Mouse (Mus musculus): Measurements from ENCODE around the gene BC034090. TPM values are rescaled to one million over a fixed set of nuclear protein-coding genes. Genes with fewer than 3 reads are reported as not detected.
"Not testable (repeated sequence)": the region's sequence is repeated elsewhere in the genome, so short reads cannot be mapped to it uniquely, and the experiment has no call there.

BC034090 gene
- polyA plus RNA-seq, 1 experiment from 2014 or later = 0.33 TPM

DNA sequence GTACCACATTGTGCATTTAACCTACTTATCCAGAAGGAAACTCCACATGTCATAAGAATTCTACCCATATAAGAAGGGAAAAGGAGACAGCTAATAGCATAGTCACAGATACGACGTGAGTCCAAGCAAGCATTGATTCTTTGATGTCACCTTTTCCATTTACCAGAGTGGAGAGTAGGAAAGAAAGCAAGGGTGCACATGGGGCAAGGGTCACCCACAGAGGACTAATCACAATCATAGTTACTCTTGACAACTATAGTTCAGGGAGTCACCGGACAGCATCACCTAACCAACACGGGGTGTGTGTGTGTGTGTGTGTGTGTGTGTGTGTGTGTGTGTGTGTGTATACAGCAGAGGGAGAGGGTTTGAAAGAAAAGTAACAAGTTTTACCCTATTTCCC is 31.5 kb upstream of the BC034090 start:
- WGBS (ENCODE audit: insufficient replicate concordance) = 69% methylated on average over 4 of the region's 4 CpGs

DNA sequence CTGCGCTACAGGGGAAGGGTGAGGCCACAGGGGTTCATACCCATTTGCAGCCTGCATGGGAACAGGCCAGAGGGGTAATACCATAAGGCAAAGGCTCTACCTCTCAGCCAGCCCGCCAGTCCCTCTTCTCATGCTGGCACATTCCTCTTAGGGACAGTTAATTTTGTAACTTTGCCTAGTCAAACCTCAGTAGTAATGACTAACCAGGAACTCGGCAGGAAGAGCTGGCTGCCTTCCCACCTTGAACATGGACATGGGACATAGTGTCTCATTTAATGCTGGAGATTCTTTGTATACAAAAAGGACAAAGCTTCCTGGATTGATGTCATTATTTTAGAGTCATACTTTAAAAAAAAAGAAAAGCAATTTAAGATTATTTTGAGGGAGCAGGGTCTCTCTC is 30.7 kb upstream of the BC034090 start:
- no peaks in the 10 kb centered on the region for H3K27me3 ChIP-seq (ENCODE audit: control insufficient read depth, insufficient read depth, low read depth, low read length)
- H3K27ac ChIP-seq (ENCODE audit: low read length) = no peak overlapping the region
- H3K4me3 ChIP-seq (ENCODE audit: low read depth, low read length) = no peak overlapping the region
- H3K36me3 ChIP-seq (ENCODE audit: control insufficient read depth, insufficient read depth) = no peaks in the 10 kb centered on the region
- H3K9me3 ChIP-seq (replicated peaks; ENCODE audit: control insufficient read depth, low read length) = no peaks in the 10 kb centered on the region
- no peak for ATAC-seq (ENCODE audit: low read depth)
- WGBS (ENCODE audit: insufficient replicate concordance) = 64% methylated on average over 3 of the region's 3 CpGs
- peaks cover 14% of the 10 kb centered on the region for H3K4me1 ChIP-seq (ENCODE audit: control insufficient read depth, low read depth, low read length)
- H3K9ac ChIP-seq (ENCODE audit: low read depth, low read length) = no peak overlapping the region
- H3K4me2 ChIP-seq (ENCODE audit: low read depth, low read length) = no peak overlapping the region

More for the DNA sequence above, 31.5 kb upstream of the BC034090 start:
- Histone ChIP-seq H3K4me2 (ENCODE audit: low read depth, low read length) (no peak overlapping the region), H3K9me3 (replicated peaks; ENCODE audit: control insufficient read depth, low read length) (no peaks in the 10 kb centered on the region), H3K4me3 (ENCODE audit: low read depth, low read length) (no peak overlapping the region), H3K27ac (ENCODE audit: low read length) (no peak overlapping the region), H3K9ac (ENCODE audit: low read depth, low read length) (no peak overlapping the region), H3K4me1 (ENCODE audit: control insufficient read depth, low read depth, low read length) (peaks cover 14% of the 10 kb centered on the region), H3K27me3 (ENCODE audit: control insufficient read depth, insufficient read depth, low read depth, low read length) (no peaks in the 10 kb centered on the region), H3K36me3 (ENCODE audit: control insufficient read depth, insufficient read depth) (no peaks in the 10 kb centered on the region)
- ATAC-seq (ENCODE audit: low read depth) = no peak

DNA sequence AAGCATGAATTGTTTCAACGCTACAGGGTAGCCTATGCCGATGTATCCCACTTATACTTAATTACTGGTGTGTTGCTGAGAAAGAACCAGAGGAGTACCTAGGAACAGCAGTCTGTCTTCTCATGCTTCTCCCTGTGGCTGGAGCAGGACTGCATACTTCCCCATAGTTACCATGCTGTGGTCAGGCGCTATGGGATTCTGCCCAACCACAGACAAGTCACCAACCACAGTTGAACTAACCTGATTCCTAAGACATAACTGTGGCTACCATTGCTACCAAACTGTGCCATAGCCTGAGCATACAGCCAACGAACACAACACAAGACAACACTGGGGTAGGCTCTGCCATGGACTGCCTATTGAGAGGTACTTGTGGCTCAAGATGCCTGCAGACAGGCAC is 28.7 kb upstream of the BC034090 start:
- 70% methylated on average over 4 of the region's 4 CpGs for WGBS (ENCODE audit: insufficient replicate concordance)
- Histone ChIP-seq H3K36me3 (ENCODE audit: control insufficient read depth, insufficient read depth) (no peaks in the 10 kb centered on the region), H3K27ac (ENCODE audit: low read length) (no peak overlapping the region), H3K4me2 (ENCODE audit: low read depth, low read length) (no peak overlapping the region), H3K27me3 (ENCODE audit: control insufficient read depth, insufficient read depth, low read depth, low read length) (no peaks in the 10 kb centered on the region), H3K9ac (ENCODE audit: low read depth, low read length) (no peak overlapping the region), H3K4me3 (ENCODE audit: low read depth, low read length) (no peak overlapping the region), H3K4me1 (ENCODE audit: control insufficient read depth, low read depth, low read length) (peaks cover 11% of the 10 kb centered on the region), H3K9me3 (replicated peaks; ENCODE audit: control insufficient read depth, low read length) (no peaks in the 10 kb centered on the region)
- no peak for ATAC-seq (ENCODE audit: low read depth)

DNA sequence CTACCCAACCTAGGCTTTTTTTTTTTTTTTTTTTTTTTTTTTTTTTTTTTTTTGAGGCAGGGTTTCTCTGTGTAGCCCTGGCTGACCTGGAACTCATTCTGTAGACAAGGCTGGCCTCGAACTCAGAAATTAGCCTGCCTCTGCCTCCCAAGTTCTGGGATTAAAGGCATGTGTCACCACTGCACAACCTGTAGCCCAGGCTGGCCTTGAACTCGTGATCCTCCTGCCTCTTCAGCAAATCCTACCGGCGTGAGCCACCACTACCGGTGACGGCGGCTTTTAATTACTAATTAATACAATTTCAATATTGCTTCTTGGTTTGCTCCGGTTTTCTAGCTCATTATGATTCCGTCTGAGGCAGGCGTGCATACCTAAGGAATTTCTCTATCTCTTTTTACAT is 18.3 kb upstream of the BC034090 start:
- H3K9ac ChIP-seq (ENCODE audit: low read depth, low read length); H3K4me1 ChIP-seq (ENCODE audit: control insufficient read depth, low read depth, low read length); H3K4me3 ChIP-seq (ENCODE audit: low read depth, low read length); H3K27me3 ChIP-seq (ENCODE audit: control insufficient read depth, insufficient read depth, low read depth, low read length); H3K9me3 ChIP-seq (replicated peaks; ENCODE audit: control insufficient read depth, low read length); ATAC-seq (ENCODE audit: low read depth); H3K4me2 ChIP-seq (ENCODE audit: low read depth, low read length); H3K36me3 ChIP-seq (ENCODE audit: control insufficient read depth, insufficient read depth); H3K27ac ChIP-seq (ENCODE audit: low read length): not testable (repeated sequence)
- 70% methylated on average over 10 of the region's 10 CpGs for WGBS (ENCODE audit: insufficient replicate concordance)

DNA sequence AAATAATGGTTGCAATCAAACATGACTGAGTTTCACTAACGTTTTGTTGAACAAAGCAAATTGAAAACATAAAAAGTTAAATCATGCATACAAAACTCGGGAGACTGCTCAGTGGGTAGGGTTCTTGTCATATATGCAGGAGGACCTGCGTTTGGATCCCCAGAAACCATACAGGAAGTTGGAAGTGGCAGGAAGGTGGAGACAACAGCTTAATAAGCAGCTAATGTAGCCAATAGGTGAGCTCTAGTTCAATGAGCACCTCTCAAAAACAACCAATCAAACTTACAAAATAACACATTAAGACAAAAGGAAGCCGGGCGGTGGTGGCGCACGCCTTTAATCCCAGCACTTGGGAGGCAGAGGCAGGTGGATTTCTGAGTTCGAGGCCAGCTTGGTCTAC is 10.1 kb upstream of the BC034090 start:
- Histone ChIP-seq H3K4me1 (ENCODE audit: control insufficient read depth, low read depth, low read length) (peaks cover 6% of the 10 kb centered on the region), H3K9ac (ENCODE audit: low read depth, low read length) (no peak overlapping the region), H3K27me3 (ENCODE audit: control insufficient read depth, insufficient read depth, low read depth, low read length) (no peaks in the 10 kb centered on the region), H3K27ac (ENCODE audit: low read length) (no peak overlapping the region), H3K36me3 (ENCODE audit: control insufficient read depth, insufficient read depth) (no peaks in the 10 kb centered on the region), H3K9me3 (replicated peaks; ENCODE audit: control insufficient read depth, low read length) (no peaks in the 10 kb centered on the region), H3K4me3 (ENCODE audit: low read depth, low read length) (no peak overlapping the region), H3K4me2 (ENCODE audit: low read depth, low read length) (no peak overlapping the region)
- WGBS (ENCODE audit: insufficient replicate concordance) = 63% methylated on average over 7 of the region's 8 CpGs
- no peak for ATAC-seq (ENCODE audit: low read depth)

DNA sequence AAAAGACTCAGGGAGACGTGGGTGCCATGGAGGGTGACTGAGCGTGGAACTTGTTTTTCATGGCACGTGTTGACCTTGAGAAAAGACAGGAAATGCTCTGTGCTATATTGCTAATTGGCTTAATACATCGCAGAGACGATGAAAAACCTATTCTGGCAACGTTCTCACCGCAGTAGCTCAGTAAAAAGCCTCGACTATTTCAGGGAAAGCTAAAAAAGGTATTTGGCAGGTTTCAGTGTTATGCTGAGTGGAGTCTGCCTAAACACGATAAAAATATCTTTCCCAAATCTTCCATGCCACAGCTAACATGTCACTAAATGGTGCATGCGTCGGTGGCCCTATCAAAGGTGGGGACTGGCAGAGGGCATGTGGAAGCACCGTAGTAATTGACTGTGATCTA is 8.9 kb upstream of the BC034090 start:
- Histone ChIP-seq H3K4me1 (ENCODE audit: control insufficient read depth, low read depth, low read length) (peaks cover 6% of the 10 kb centered on the region), H3K4me3 (ENCODE audit: low read depth, low read length) (no peak overlapping the region), H3K9me3 (replicated peaks; ENCODE audit: control insufficient read depth, low read length) (no peaks in the 10 kb centered on the region), H3K9ac (ENCODE audit: low read depth, low read length) (no peak overlapping the region), H3K27ac (ENCODE audit: low read length) (no peak overlapping the region), H3K27me3 (ENCODE audit: control insufficient read depth, insufficient read depth, low read depth, low read length) (peaks cover 2% of the 10 kb centered on the region), H3K36me3 (ENCODE audit: control insufficient read depth, insufficient read depth) (no peaks in the 10 kb centered on the region), H3K4me2 (ENCODE audit: low read depth, low read length) (no peak overlapping the region)
- ATAC-seq (ENCODE audit: low read depth) = no peak
- WGBS (ENCODE audit: insufficient replicate concordance) = 49% methylated on average over 12 of the region's 12 CpGs

DNA sequence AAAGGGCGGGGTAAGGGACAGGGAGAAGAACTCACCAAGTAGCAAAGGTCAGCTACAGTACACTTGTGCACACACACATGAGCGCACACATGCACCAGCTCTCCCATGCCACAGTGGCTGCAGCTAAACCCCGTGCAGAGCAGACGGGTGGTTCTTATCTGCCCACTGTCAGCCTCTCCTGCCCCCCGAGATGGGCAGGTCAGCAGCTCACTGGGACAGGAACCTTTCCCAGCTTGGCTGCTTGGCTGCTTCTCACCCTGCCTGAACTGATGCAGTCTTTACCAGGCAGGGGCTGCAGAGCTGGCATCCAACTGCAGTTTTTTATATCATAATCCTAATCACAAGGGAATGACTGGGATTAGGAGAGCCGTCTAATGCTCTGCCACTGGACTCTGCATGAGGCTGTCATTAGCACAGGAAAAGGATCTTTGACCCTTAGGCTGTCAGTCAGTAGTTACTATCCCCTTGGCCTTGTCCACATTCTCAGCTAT is 8.4 kb upstream of the BC034090 start:
- ATAC-seq (ENCODE audit: low read depth) = peak; percentile 47
- H3K4me1 ChIP-seq (ENCODE audit: control insufficient read depth, low read depth, low read length) = peaks cover 6% of the 10 kb centered on the region
- no peak overlapping the region for H3K4me2 ChIP-seq (ENCODE audit: low read depth, low read length)
- 24% methylated on average over 6 of the region's 6 CpGs for WGBS (ENCODE audit: insufficient replicate concordance)
- no peak overlapping the region for H3K27ac ChIP-seq (ENCODE audit: low read length)
- no peaks in the 10 kb centered on the region for H3K9me3 ChIP-seq (replicated peaks; ENCODE audit: control insufficient read depth, low read length)
- H3K27me3 ChIP-seq (ENCODE audit: control insufficient read depth, insufficient read depth, low read depth, low read length) = peaks cover 6% of the 10 kb centered on the region
- no peaks in the 10 kb centered on the region for H3K36me3 ChIP-seq (ENCODE audit: control insufficient read depth, insufficient read depth)
- no peak overlapping the region for H3K9ac ChIP-seq (ENCODE audit: low read depth, low read length)
- H3K4me3 ChIP-seq (ENCODE audit: low read depth, low read length) = no peak overlapping the region

DNA sequence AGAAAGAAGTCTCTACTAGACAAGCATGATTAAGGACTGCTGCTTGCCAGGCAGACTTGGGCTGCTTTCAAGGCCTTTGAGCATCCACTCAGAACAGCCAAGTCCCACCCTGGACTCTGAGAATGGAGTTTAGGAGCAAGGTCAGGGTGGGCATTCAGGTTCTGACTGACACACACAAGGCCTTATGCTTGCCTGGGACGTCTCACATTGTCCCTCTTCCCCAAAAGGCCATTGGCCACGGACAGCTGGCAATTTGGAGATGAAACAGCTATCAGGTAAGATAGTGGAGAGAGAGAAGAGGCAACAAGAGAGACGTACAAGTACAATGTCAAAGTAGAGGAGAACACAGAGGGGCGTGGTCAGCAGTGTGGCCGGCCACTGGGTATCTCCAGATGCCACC is 7.4 kb upstream of the BC034090 start:
- no peak for ATAC-seq (ENCODE audit: low read depth)
- no peaks in the 10 kb centered on the region for H3K36me3 ChIP-seq (ENCODE audit: control insufficient read depth, insufficient read depth)
- WGBS (ENCODE audit: insufficient replicate concordance) = 39% methylated on average over 5 of the region's 5 CpGs
- H3K4me3 ChIP-seq (ENCODE audit: low read depth, low read length) = no peak overlapping the region
- no peak overlapping the region for H3K4me2 ChIP-seq (ENCODE audit: low read depth, low read length)
- peaks cover 6% of the 10 kb centered on the region for H3K4me1 ChIP-seq (ENCODE audit: control insufficient read depth, low read depth, low read length)
- H3K9me3 ChIP-seq (replicated peaks; ENCODE audit: control insufficient read depth, low read length) = no peaks in the 10 kb centered on the region
- H3K27me3 ChIP-seq (ENCODE audit: control insufficient read depth, insufficient read depth, low read depth, low read length) = peaks cover 10% of the 10 kb centered on the region
- H3K9ac ChIP-seq (ENCODE audit: low read depth, low read length) = no peak overlapping the region
- no peak overlapping the region for H3K27ac ChIP-seq (ENCODE audit: low read length)

DNA sequence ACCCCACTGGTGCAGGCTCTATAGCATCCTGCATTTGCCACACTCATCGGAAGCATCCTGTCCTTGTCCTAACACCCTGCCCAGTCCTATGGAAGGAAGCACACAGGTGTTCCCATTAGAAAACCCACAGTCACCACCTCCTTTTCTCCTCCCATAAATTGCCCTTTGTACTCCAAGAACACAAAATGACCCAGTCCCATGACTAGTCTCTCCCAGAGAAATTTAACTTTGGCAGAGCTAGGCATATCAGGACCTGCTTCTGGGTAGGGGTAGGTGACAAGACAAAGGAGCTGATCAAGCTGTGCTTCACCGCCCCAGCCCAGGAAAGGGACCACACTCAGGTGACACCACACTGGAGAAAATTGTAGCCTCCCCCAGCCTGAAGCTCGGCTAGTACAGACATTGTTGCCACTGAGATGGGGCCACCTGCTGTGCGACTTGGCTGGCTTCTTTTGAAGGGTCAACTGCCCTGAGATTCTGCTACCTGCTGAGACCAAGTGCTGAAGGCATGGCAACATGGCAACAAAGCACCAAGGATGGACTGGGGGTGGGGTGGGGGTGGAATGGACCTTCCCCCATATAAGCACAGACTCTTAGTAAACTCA is 6.4 kb upstream of the BC034090 start:
- H3K4me3 ChIP-seq (ENCODE audit: low read depth, low read length) = no peak overlapping the region
- H3K36me3 ChIP-seq (ENCODE audit: control insufficient read depth, insufficient read depth) = no peaks in the 10 kb centered on the region
- WGBS (ENCODE audit: insufficient replicate concordance) = 45% methylated on average over 4 of the region's 4 CpGs

More for the DNA sequence above, 6.4 kb upstream of the BC034090 start:
- no peaks in the 10 kb centered on the region for H3K9me3 ChIP-seq (replicated peaks; ENCODE audit: control insufficient read depth, low read length)
- ATAC-seq (ENCODE audit: low read depth) = no peak
- no peak overlapping the region for H3K27ac ChIP-seq (ENCODE audit: low read length)
- H3K9ac ChIP-seq (ENCODE audit: low read depth, low read length) = no peak overlapping the region
- H3K4me1 ChIP-seq (ENCODE audit: control insufficient read depth, low read depth, low read length) = peaks cover 6% of the 10 kb centered on the region
- no peak overlapping the region for H3K4me2 ChIP-seq (ENCODE audit: low read depth, low read length)
- H3K27me3 ChIP-seq (ENCODE audit: control insufficient read depth, insufficient read depth, low read depth, low read length) = peaks cover 14% of the 10 kb centered on the region

Data from liver, embryonic 16.5 days (tissue).